Mouse (Mus musculus) CH12.LX (cell line): ENCODE results near the gene Pawr. TPM values are rescaled to one million over a fixed set of nuclear protein-coding genes. Genes with fewer than 3 reads are reported as not detected.

Experiments
- DNase-seq: peaks from one replicate; pipeline ENCODE4 v3.0.0-alpha.2; 2013; ENCODE audit errors: extremely low read depth
- H3K27ac ChIP-seq: 2 replicates; pipeline ENCODE4 v1.5.1; 2012; ENCODE audit warnings: low read depth, mild to moderate bottlenecking, control low read depth, moderate library complexity; ENCODE audit not compliant: insufficient read depth
- H3K27me3 ChIP-seq: replicated peaks from 2 replicates; pipeline ENCODE3; 2012; ENCODE audit warnings: inconsistent platforms
- H3K36me3 ChIP-seq, 2 experiments: replicated peaks in 1 of 2; 2 replicates each; pipeline versions ENCODE3 to v1.6.1; 2012; ENCODE audit warnings: inconsistent platforms in 1 of 2, low read length in 1 of 2, mild to moderate bottlenecking in 1 of 2, mixed read lengths in 1 of 2, moderate library complexity in 1 of 2; ENCODE audit not compliant: control insufficient read depth in 1 of 2, insufficient read depth in 1 of 2
- H3K4me1 ChIP-seq, 2 experiments: 2 replicates each; pipeline ENCODE4 v1.6.1; 2012; ENCODE audit warnings: inconsistent platforms in 1 of 2, moderate library complexity in 1 of 2; ENCODE audit not compliant: insufficient read depth in 2 of 2, control insufficient read depth in 1 of 2
- H3K4me2 ChIP-seq: 2 replicates; pipeline ENCODE4 v1.6.1; 2012; ENCODE audit warnings: low read depth, mild to moderate bottlenecking, control low read depth; ENCODE audit not compliant: poor library complexity, insufficient read depth, severe bottlenecking
- H3K4me3 ChIP-seq, 3 experiments: fragments of 150-350 bp in 1 of 3; sonication (generic) in 1 of 3; replicated peaks in 1 of 3; 2 replicates each; pipeline versions ENCODE3 to v1.5.1; 2011 to 2012; ENCODE audit warnings: low read depth in 2 of 3, low read length in 2 of 3, mild to moderate bottlenecking in 2 of 3, moderate library complexity in 2 of 3, control low read depth in 1 of 3, improper control_type of control experiment in 1 of 3, inconsistent platforms in 1 of 3, mixed read lengths in 1 of 3; ENCODE audit not compliant: poor library complexity in 1 of 3
- H3K79me2 ChIP-seq: replicated peaks from 2 replicates; pipeline ENCODE4 v1.6.1; 2012; ENCODE audit warnings: mild to moderate bottlenecking, moderate library complexity; ENCODE audit not compliant: control insufficient read depth, poor library complexity, insufficient read depth, severe bottlenecking; ENCODE audit errors: extremely low read depth
- H3K9ac ChIP-seq: 2 replicates; pipeline ENCODE4 v1.6.1; 2012; ENCODE audit warnings: low read depth, mild to moderate bottlenecking, control low read depth, moderate library complexity; ENCODE audit not compliant: insufficient read depth
- H3K9me3 ChIP-seq: replicated peaks from 2 replicates; pipeline ENCODE3; 2012; ENCODE audit warnings: low read length, inconsistent platforms, mixed read lengths
- CTCF ChIP-seq, 2 experiments: IDR thresholded peaks in 1 of 2; conservative IDR thresholded peaks in 1 of 2; 2 replicates each; pipeline ENCODE4 v1.5.1; 2011 to 2012; ENCODE audit warnings: low read depth in 2 of 2, low read length in 2 of 2, improper control_type of control experiment in 1 of 2, inconsistent platforms in 1 of 2, mild to moderate bottlenecking in 1 of 2, moderate library complexity in 1 of 2
- E2F4 ChIP-seq: IDR thresholded peaks from 2 replicates; pipeline ENCODE4 v1.6.1; 2011; ENCODE audit warnings: low read depth, low read length, improper control_type of control experiment; ENCODE audit not compliant: insufficient replicate concordance
- EP300 ChIP-seq: IDR thresholded peaks from 2 replicates; pipeline ENCODE4 v1.6.1; 2011; ENCODE audit warnings: low read length, improper control_type of control experiment
- ETS1 ChIP-seq: conservative IDR thresholded peaks from 2 replicates; pipeline ENCODE4 v1.6.1; 2012; ENCODE audit warnings: low read depth, mild to moderate bottlenecking, inconsistent platforms, low read length, improper control_type of control experiment, moderate library complexity
- GABPA ChIP-seq: IDR thresholded peaks from 2 replicates; pipeline ENCODE4 v1.6.1; 2012; ENCODE audit warnings: low read depth, low read length, improper control_type of control experiment, inconsistent platforms; ENCODE audit not compliant: insufficient replicate concordance
- HCFC1 ChIP-seq: IDR thresholded peaks from 2 replicates; pipeline ENCODE4 v1.6.1; 2012; ENCODE audit warnings: low read depth, mild to moderate bottlenecking, inconsistent platforms, low read length, improper control_type of control experiment
- IRF4 ChIP-seq: IDR thresholded peaks from 2 replicates; pipeline ENCODE4 v1.6.1; 2014; ENCODE audit warnings: low read depth, mild to moderate bottlenecking, inconsistent platforms, low read length, improper control_type of control experiment
- JUN ChIP-seq: IDR thresholded peaks from 2 replicates; pipeline ENCODE4 v1.6.1; 2011; ENCODE audit warnings: low read depth, mild to moderate bottlenecking, low read length, improper control_type of control experiment, moderate library complexity; ENCODE audit not compliant: insufficient read depth
- MAX ChIP-seq: IDR thresholded peaks from 2 replicates; pipeline ENCODE4 v1.6.1; 2011; ENCODE audit warnings: low read length, improper control_type of control experiment
- MAZ ChIP-seq: IDR thresholded peaks from 2 replicates; pipeline ENCODE4 v1.6.1; 2012; ENCODE audit warnings: low read depth, mild to moderate bottlenecking, inconsistent platforms, low read length, improper control_type of control experiment, moderate library complexity
- MEF2A ChIP-seq: IDR thresholded peaks from 2 replicates; pipeline ENCODE4 v1.6.1; 2014; ENCODE audit warnings: low read depth, mild to moderate bottlenecking, inconsistent platforms, low read length, improper control_type of control experiment, borderline replicate concordance
- MXI1 ChIP-seq: IDR thresholded peaks from 2 replicates; pipeline ENCODE4 v1.6.1; 2011; ENCODE audit warnings: mild to moderate bottlenecking, low read depth, low read length, improper control_type of control experiment
- POLR2A ChIP-seq: IDR thresholded peaks from 2 replicates; pipeline ENCODE4 v1.6.1; 2011; ENCODE audit warnings: low read depth, mild to moderate bottlenecking, improper control_type of control experiment, low read length
- SIN3A ChIP-seq: IDR thresholded peaks from 2 replicates; pipeline ENCODE4 v1.6.1; 2012; ENCODE audit warnings: low read length, improper control_type of control experiment, inconsistent platforms
- SMC3 ChIP-seq: IDR thresholded peaks from 2 replicates; pipeline ENCODE4 v1.6.1; 2011; ENCODE audit warnings: low read depth, low read length, improper control_type of control experiment
- TBP ChIP-seq: conservative IDR thresholded peaks from 2 replicates; pipeline ENCODE4 v1.6.1; 2011; ENCODE audit warnings: low read depth, low read length, improper control_type of control experiment
- TCF12 ChIP-seq: IDR thresholded peaks from 2 replicates; pipeline ENCODE4 v1.6.1; 2014; ENCODE audit warnings: low read depth, mild to moderate bottlenecking, inconsistent platforms, low read length, improper control_type of control experiment
- UBTF ChIP-seq: IDR thresholded peaks from 2 replicates; pipeline ENCODE4 v1.6.1; 2012; ENCODE audit warnings: low read depth, mild to moderate bottlenecking, inconsistent platforms, low read length, improper control_type of control experiment, moderate library complexity
- USF1 ChIP-seq: IDR thresholded peaks from 2 replicates; pipeline ENCODE4 v1.6.1; 2014; ENCODE audit warnings: low read depth, mild to moderate bottlenecking, inconsistent platforms, low read length, improper control_type of control experiment
- USF2 ChIP-seq: conservative IDR thresholded peaks from 2 replicates; pipeline ENCODE4 v1.6.1; 2011; ENCODE audit warnings: low read depth, low read length, improper control_type of control experiment
- ZKSCAN1 ChIP-seq: IDR thresholded peaks from 2 replicates; pipeline ENCODE4 v1.6.1; 2012; ENCODE audit warnings: low read depth, inconsistent platforms, low read length, improper control_type of control experiment, borderline replicate concordance
- ZMIZ1 ChIP-seq: IDR thresholded peaks from 2 replicates; pipeline ENCODE4 v1.6.1; 2012; ENCODE audit warnings: low read depth, mild to moderate bottlenecking, inconsistent platforms, low read length, improper control_type of control experiment
- ZNF384 ChIP-seq: IDR thresholded peaks from 2 replicates; pipeline ENCODE4 v1.6.1; 2012; ENCODE audit warnings: low read depth, low read length, improper control_type of control experiment, inconsistent platforms
- dilution Hi-C: fragments of 300-500 bp; cut with MboI; formaldehyde crosslinking; loops from 2 replicates; pipeline ENCODE4 v1.14.3; 2020; ENCODE audit warnings: low sequenced_read_pairs; ENCODE audit not compliant: extremely low pct_unique_long_range_greater_than_20kb, extremely low pct_ligation_motif_present
- in situ Hi-C: fragments of 300-500 bp; cut with MboI; formaldehyde crosslinking; loops from 3 replicates; pipeline ENCODE4 v1.14.3; 2019; ENCODE audit warnings: low sequenced_read_pairs, low pct_ligation_motif_present, low pct_unique_long_range_greater_than_20kb, mixed read lengths
- polyA plus RNA-seq: library from polyadenylated mRNA; unstranded; fragments of >175 nt; gene quantifications from 2 replicates; pipeline ENCODE4 v1.2.1, GENCODE M21; 2012; ENCODE audit warnings: low read depth; ENCODE audit not compliant: insufficient read length
- total RNA-seq, 2 experiments: library from RNA; depleted of rRNA; stranded (reverse); fragments of 300-350 nt in 1 of 2; fragments of >200 nt in 1 of 2; gene quantifications; 2 replicates each; pipeline ENCODE4 v1.2.3; 2012 to 2014

Gene Pawr
- total and polyA plus RNA-seq, 3 experiments: not detected

DNA sequence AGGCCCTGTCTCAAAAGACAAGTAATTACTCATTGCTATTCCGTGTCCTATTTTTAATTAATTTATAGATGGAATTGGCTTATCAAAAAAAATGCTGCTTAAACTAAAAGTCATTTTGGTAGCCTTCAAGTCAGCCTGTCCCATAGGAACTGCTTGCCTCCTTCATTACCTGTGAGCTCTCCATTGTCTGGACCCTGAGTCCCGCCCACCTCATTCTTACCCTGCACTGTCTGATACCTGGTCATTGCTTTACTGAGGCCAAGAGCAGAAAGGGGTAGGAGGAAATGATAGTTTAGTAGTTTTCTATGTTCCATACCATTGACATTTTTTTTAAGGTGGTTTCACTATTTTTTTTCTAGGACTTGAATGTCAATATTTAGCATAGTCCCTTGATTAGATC is 48.5 kb upstream of the Pawr start:
- TF ChIP-seq JUN (no peak), MAX (no peak), HCFC1 (no peak), CTCF (conservative IDR thresholded peaks at IDR 0.05 in 1 of 2, IDR thresholded peaks at IDR 0.05 in 1 of 2; ENCODE audit: low read depth in 2 of 2, low read length in 2 of 2) (no peak), SMC3 (no peak), SIN3A (no peak), EP300 (no peak), ZNF384 (no peak), USF2 (no peak), USF1 (no peak), TCF12 (no peak), ZMIZ1 (no peak), GABPA (no peak), UBTF (no peak), IRF4 (no peak), ETS1 (no peak), MEF2A (no peak), MAZ (no peak), TBP (no peak)
- Histone ChIP-seq H3K27me3 (no peaks in the 10 kb centered on the region), H3K9me3 (no peaks in the 10 kb centered on the region), H3K9ac (no peak overlapping the region), H3K79me2 (no peaks in the 10 kb centered on the region), H3K4me1 (no peaks in the 10 kb centered on the region), H3K4me3 (no peak overlapping the region), H3K27ac (no peak overlapping the region), H3K36me3 (peaks cover 7 to 33% of the 10 kb centered on the region in 2 experiments), H3K4me2 (no peak overlapping the region)
- no peak for DNase-seq
- dilution Hi-C loops (no loop called here), in situ Hi-C loops (loop anchor here (25.0 kb wide), 2 partner anchors 254 to 346 kb away; no protein-coding TSS in a partner anchor)

- no peak for DNase-seq
- H3K9ac ChIP-seq: no peak overlapping the region
- H3K27ac ChIP-seq: no peak overlapping the region
- H3K4me1 ChIP-seq: no peaks in the 10 kb centered on the region
- no peak overlapping the region for H3K4me2 ChIP-seq
- dilution Hi-C loops: no loop called here
- H3K36me3 ChIP-seq: peaks cover 7 to 30% of the 10 kb centered on the region in 2 experiments
- H3K4me3 ChIP-seq: no peak overlapping the region
- no peaks in the 10 kb centered on the region for H3K27me3 ChIP-seq
- no peaks in the 10 kb centered on the region for H3K9me3 ChIP-seq
- H3K79me2 ChIP-seq: no peaks in the 10 kb centered on the region
- in situ Hi-C loops: loop anchor here (25.0 kb wide), 2 partner anchors 253 to 347 kb away; no protein-coding TSS in a partner anchor
- TF ChIP-seq MAX (no peak), ZMIZ1 (no peak), GABPA (no peak), ZNF384 (no peak), JUN (no peak), POLR2A (no peak), EP300 (no peak), MXI1 (no peak), ZKSCAN1 (no peak), SMC3 (no peak), E2F4 (no peak)
- TF ChIP-seq, all 38 proteins: peak for 0
These were observed 48.1 kb upstream of the Pawr start for GRCm38 (mm10) chr10:108283837-108284236.
